Mouse (Mus musculus): ENCODE data around the gene Mkrn2. TPM values are rescaled to one million over a fixed set of nuclear protein-coding genes. Genes with fewer than 3 reads are reported as not detected.

Gene Mkrn2
- total and polyA plus RNA-seq, 3 experiments: 13.1 to 38.1 TPM; not detected in 1

DNA sequence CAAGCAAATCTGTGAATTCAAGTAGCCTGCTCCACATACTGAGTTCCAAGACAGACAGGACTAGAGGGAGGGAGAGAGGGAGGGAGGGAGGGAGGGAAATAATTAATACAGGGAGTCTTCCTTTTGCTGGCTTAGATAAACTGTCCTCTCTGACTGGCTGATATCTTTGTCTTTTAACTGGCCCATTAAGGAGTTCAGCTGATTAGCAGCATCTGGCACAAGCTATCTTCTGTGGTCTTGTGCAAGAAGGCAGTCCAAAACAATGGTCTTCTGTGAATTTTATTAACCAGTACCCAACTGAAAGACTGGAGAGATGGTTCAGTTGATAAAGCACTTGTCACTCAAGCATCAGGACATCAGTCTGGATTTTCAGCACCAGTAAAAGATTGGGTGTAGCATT, 57.1 kb downstream of the Mkrn2 start (continued):
- TF ChIP-seq CHD2 (IDR thresholded peaks at IDR 0.05; ENCODE audit: low read length) (no peak), TBP (IDR thresholded peaks at IDR 0.05; ENCODE audit: low read depth, low read length) (no peak)

DNA sequence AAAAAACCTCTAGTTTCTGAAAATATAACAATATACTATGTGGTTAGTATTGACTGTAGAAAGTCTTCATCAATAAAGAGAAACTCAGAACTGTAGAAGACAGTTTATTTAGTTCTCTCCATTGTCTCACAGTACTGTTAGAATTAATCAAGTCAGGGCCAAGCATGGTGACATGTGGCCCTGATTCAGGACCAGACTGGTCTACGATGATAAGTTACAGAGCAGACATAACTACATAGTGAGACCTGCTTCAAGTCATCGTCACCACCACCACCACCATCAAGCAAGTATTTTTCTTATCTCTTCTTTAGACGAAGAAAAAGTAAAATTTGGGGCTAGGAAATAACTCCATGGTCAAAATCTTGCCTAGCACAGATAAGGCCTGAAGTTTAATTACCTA, 62.6 kb downstream of the Mkrn2 start:
- no peak for DNase-seq (ENCODE audit: low read depth, low spot score)
- Histone ChIP-seq H3K27ac (ENCODE audit: control insufficient read depth, low read depth, low read length) (no peak overlapping the region), H3K27me3 (ENCODE audit: control insufficient read depth in 1 of 2, insufficient read depth in 2 of 2, low read length in 2 of 2) (no peaks in the 10 kb centered on the region), H3K4me3 (ENCODE audit: control insufficient read depth in 1 of 2, insufficient read depth in 1 of 2, low read depth in 2 of 2, low read length in 2 of 2) (no peak overlapping the region), H3K4me1 (ENCODE audit: control insufficient read depth in 1 of 2, insufficient read depth in 2 of 2, low read length in 2 of 2) (peaks cover 8 to 17% of the 10 kb centered on the region in 2 experiments), H3K9me3 (replicated peaks; ENCODE audit: insufficient read depth, low read length) (no peaks in the 10 kb centered on the region), H3K9ac (ENCODE audit: control insufficient read depth, low read depth, low read length, poor library complexity, severe bottlenecking) (no peak overlapping the region), H3K79me2 (ENCODE audit: control insufficient read depth, insufficient read depth, low read length, poor library complexity) (peaks cover 62% of the 10 kb centered on the region), H3K36me3 (ENCODE audit: control insufficient read depth in 1 of 2, insufficient read depth in 2 of 2, low read length in 2 of 2) (peaks cover 0 to 28% of the 10 kb centered on the region in 2 experiments; a peak in 2 of 4 replicates)
- TF ChIP-seq RCOR1 (IDR thresholded peaks at IDR 0.05; ENCODE audit: low read depth, low read length) (0 out of 2 replicates have a peak, but pooled peaks have one; percentile 7), UBTF (IDR thresholded peaks at IDR 0.05; ENCODE audit: borderline replicate concordance, insufficient read depth, low read depth, low read length) (no peak), KAT2A (conservative IDR thresholded peaks at IDR 0.05; ENCODE audit: low read depth, low read length) (no peak)

GRCm38 (mm10) chr6:115666641-115667040, 64.9 kb downstream of the Mkrn2 start:
- Histone ChIP-seq H3K9me3 (replicated peaks; ENCODE audit: insufficient read depth, low read length) (no peaks in the 10 kb centered on the region), H3K27me3 (ENCODE audit: control insufficient read depth in 1 of 2, insufficient read depth in 2 of 2, low read length in 2 of 2) (no peaks in the 10 kb centered on the region), H3K36me3 (ENCODE audit: control insufficient read depth in 1 of 2, insufficient read depth in 2 of 2, low read length in 2 of 2) (peaks cover 0 to 12% of the 10 kb centered on the region in 2 experiments; a peak in 1 of 4 replicates), H3K4me3 (ENCODE audit: control insufficient read depth in 1 of 2, insufficient read depth in 1 of 2, low read depth in 2 of 2, low read length in 2 of 2) (no peak overlapping the region), H3K4me1 (ENCODE audit: control insufficient read depth in 1 of 2, insufficient read depth in 2 of 2, low read length in 2 of 2) (peaks cover 0 to 10% of the 10 kb centered on the region in 2 experiments; a peak in 2 of 4 replicates), H3K79me2 (ENCODE audit: control insufficient read depth, insufficient read depth, low read length, poor library complexity) (peaks cover 72% of the 10 kb centered on the region), H3K9ac (ENCODE audit: control insufficient read depth, low read depth, low read length, poor library complexity, severe bottlenecking) (no peak overlapping the region), H3K27ac (ENCODE audit: control insufficient read depth, low read depth, low read length) (no peak overlapping the region)
- TF ChIP-seq USF1 (IDR thresholded peaks at IDR 0.05; ENCODE audit: low read depth, low read length): no peak
- TF ChIP-seq TBP (IDR thresholded peaks at IDR 0.05; ENCODE audit: low read depth, low read length): no peak
- no peak for TF ChIP-seq MYC (IDR thresholded peaks at IDR 0.05; ENCODE audit: low read depth, low read length)
- no peak for TF ChIP-seq GABPA (IDR thresholded peaks at IDR 0.05; ENCODE audit: low read depth, low read length)
- no peak for TF ChIP-seq MAX (IDR thresholded peaks at IDR 0.05; ENCODE audit: low read length)
- no peak for TF ChIP-seq NELFE (IDR thresholded peaks at IDR 0.05; ENCODE audit: low read depth, low read length)
- TF ChIP-seq JUND (IDR thresholded peaks at IDR 0.05; ENCODE audit: low read depth, low read length): no peak
- TF ChIP-seq CHD2 (IDR thresholded peaks at IDR 0.05; ENCODE audit: low read length): no peak
- no peak for TF ChIP-seq POLR2AphosphoS2 (IDR thresholded peaks at IDR 0.05; ENCODE audit: low read length)
- no peak for TF ChIP-seq E2F4 (IDR thresholded peaks at IDR 0.05; ENCODE audit: borderline replicate concordance, low read depth, low read length)
- TF ChIP-seq ZMIZ1 (IDR thresholded peaks at IDR 0.05; ENCODE audit: low read depth, low read length): no peak
- no peak for DNase-seq (ENCODE audit: low read depth, low spot score)

Other genes with a start within 250 kb of the Mkrn2 start
- 0.08 TPM in 1 of 2 replicates, not detected in the other for gene Pparg, start 241.0 kb upstream of the Mkrn2 start, total RNA-seq (2012; rRNA removed)
- under 1 TPM in 1 of 2 experiments, not detected in 1; 0.15 TPM for gene Pparg, start 241.0 kb upstream of the Mkrn2 start, polyA plus RNA-seq (2012; ENCODE audit: insufficient read depth in 1 of 2, insufficient read length in 2 of 2, low read depth in 1 of 2, low replicate concordance in 2 of 2, missing spikeins in 1 of 2)
- gene Tsen2, start 57.2 kb upstream of the Mkrn2 start, total RNA-seq (2012; rRNA removed): 24.6 and 27.0 TPM in 2 replicates
- 10 to 100 TPM in 1 of 2 experiments, not detected in 1; 32.6 TPM for gene Tsen2, start 57.2 kb upstream of the Mkrn2 start, polyA plus RNA-seq (2012; ENCODE audit: insufficient read depth in 1 of 2, insufficient read length in 2 of 2, low read depth in 1 of 2, low replicate concordance in 2 of 2, missing spikeins in 1 of 2)
- gene Mkrn2os, start 9.3 kb upstream of the Mkrn2 start, total RNA-seq (2012; rRNA removed): not detected in 2 replicates
- gene Mkrn2os, start 9.3 kb upstream of the Mkrn2 start, polyA plus RNA-seq (2012; ENCODE audit: insufficient read depth in 1 of 2, insufficient read length in 2 of 2, low read depth in 1 of 2, low replicate concordance in 2 of 2, missing spikeins in 1 of 2): under 1 TPM in 1 of 2 experiments, not detected in 1; 0.46 TPM
- gene Raf1, start 74.7 kb downstream of the Mkrn2 start, total RNA-seq (2012; rRNA removed): 79.3 and 79.7 TPM in 2 replicates
- 10 to 100 TPM in 1 of 2 experiments, not detected in 1; 80.7 TPM for gene Raf1, start 74.7 kb downstream of the Mkrn2 start, polyA plus RNA-seq (2012; ENCODE audit: insufficient read depth in 1 of 2, insufficient read length in 2 of 2, low read depth in 1 of 2, low replicate concordance in 2 of 2, missing spikeins in 1 of 2)
- gene Tmem40, start 160.5 kb downstream of the Mkrn2 start, total RNA-seq (2012; rRNA removed): 10.9 and 13.8 TPM in 2 replicates
- gene Tmem40, start 160.5 kb downstream of the Mkrn2 start, polyA plus RNA-seq (2012; ENCODE audit: insufficient read depth in 1 of 2, insufficient read length in 2 of 2, low read depth in 1 of 2, low replicate concordance in 2 of 2, missing spikeins in 1 of 2): 10 to 100 TPM in 1 of 2 experiments, not detected in 1; 16.4 TPM
- 1.8 and 2.4 TPM in 2 replicates for gene Cand2, start 172.6 kb downstream of the Mkrn2 start, total RNA-seq (2012; rRNA removed)
- 1 to 10 TPM in 1 of 2 experiments, not detected in 1; 6.6 TPM for gene Cand2, start 172.6 kb downstream of the Mkrn2 start, polyA plus RNA-seq (2012; ENCODE audit: insufficient read depth in 1 of 2, insufficient read length in 2 of 2, low read depth in 1 of 2, low replicate concordance in 2 of 2, missing spikeins in 1 of 2)
- gene Rpl32, start 206.8 kb downstream of the Mkrn2 start, total RNA-seq (2012; rRNA removed): 4,686 and 5,400 TPM in 2 replicates
- gene Rpl32, start 206.8 kb downstream of the Mkrn2 start, polyA plus RNA-seq (2012; ENCODE audit: insufficient read depth in 1 of 2, insufficient read length in 2 of 2, low read depth in 1 of 2, low replicate concordance in 2 of 2, missing spikeins in 1 of 2): 1,000 to 10,000 TPM in 1 of 2 experiments, not detected in 1; 4,514 TPM
- gene Efcab12, start 236.5 kb downstream of the Mkrn2 start, total RNA-seq (2012; rRNA removed): not detected in 2 replicates
- gene Efcab12, start 236.5 kb downstream of the Mkrn2 start, polyA plus RNA-seq (2012; ENCODE audit: insufficient read depth in 1 of 2, insufficient read length in 2 of 2, low read depth in 1 of 2, low replicate concordance in 2 of 2, missing spikeins in 1 of 2): under 1 TPM in 1 of 2 experiments, not detected in 1; 0.11 TPM

Measured in MEL (cell line).